In genomic region chrX:151049661-151050215, GRCm38 (mm10) we compare ENCODE assay signal across 9 mouse cellular contexts. TPM values are rescaled to one million over a fixed set of nuclear protein-coding genes. Genes with fewer than 3 reads are reported as not detected.
DNase-seq lines count a peak whose midpoint lies in the region; ATAC-seq and TF ChIP-seq lines count a peak whose summit lies in the region.
"Had no signal": no experiment of that assay in that cellular context is flagged by ENCODE, and none has a peak within 500 bp of the region (broad histone marks: within the 10 kb centered on the region; RNA-seq: fewer than 3 reads in every experiment).

No protein-coding gene starts in this region.

- peaks cover 3% of the 10 kb centered on the region; the same call in 1 of the 2 replicates for H3K9me3 ChIP-seq in kidney, embryonic 16.5 days (ENCODE audit: low read length)
- H3K9me3 ChIP-seq in embryonic facial prominence, embryonic 10.5 days, result peaks cover 12% of the 10 kb centered on the region; the same call in 1 of the 2 replicates
- H3K9me3 ChIP-seq in hindbrain, embryonic 12.5 days (replicated peaks), result no peaks in the 10 kb centered on the region
- no peaks in the 10 kb centered on the region for H3K9me3 ChIP-seq in midbrain, embryonic 14.5 days (ENCODE audit: control insufficient read depth, low read length)
- H3K9me3 ChIP-seq: G1E had no signal

- TF ChIP-seq CTCF in kidney, adult 2 months (conservative IDR thresholded peaks at IDR 0.05; ENCODE audit: insufficient read depth, insufficient read length, low read depth, low read length), result no peak

- DNase-seq in kidney, adult 2 months, result no peak
- DNase-seq in embryonic facial prominence, embryonic 10.5 days (ENCODE audit: low spot score), result no peak
- no peak for DNase-seq in midbrain, embryonic 14.5 days
- DNase-seq in urinary bladder, postnatal 14 days (ENCODE audit: low spot score), result no peak
- no peak for DNase-seq in urinary bladder, postnatal 36 days (ENCODE audit: low spot score in 2 of 2)
- DNase-seq in MN1 (ENCODE audit: low spot score), result no peak

- H3K9ac ChIP-seq in kidney, embryonic 16.5 days (replicated peaks; ENCODE audit: low read length), result no peak overlapping the region
- H3K9ac ChIP-seq in hindbrain, embryonic 12.5 days, result no peak overlapping the region
- no peak overlapping the region; the same call in 1 of the 2 replicates for H3K9ac ChIP-seq in midbrain, embryonic 14.5 days (replicated peaks; ENCODE audit: low read length)

- peak overlapping the region; percentile 69; the same call in 1 of the 2 replicates for H3K4me3 ChIP-seq in kidney, embryonic 16.5 days (ENCODE audit: low read length)
- H3K4me3 ChIP-seq in kidney, adult 2 months (ENCODE audit: insufficient read depth, low read depth, low read length), result no peak overlapping the region
- peak overlapping the region; percentile 77 for H3K4me3 ChIP-seq in embryonic facial prominence, embryonic 10.5 days
- no peak overlapping the region for H3K4me3 ChIP-seq in hindbrain, embryonic 12.5 days
- H3K4me3 ChIP-seq in midbrain, embryonic 14.5 days (replicated peaks; ENCODE audit: low read depth, low read length), result no peak overlapping the region

- H3K36me3 ChIP-seq in kidney, embryonic 16.5 days (ENCODE audit: insufficient read depth, low read length), result peaks cover 3% of the 10 kb centered on the region; the same call in 1 of the 2 replicates
- H3K36me3 ChIP-seq in kidney, adult 2 months (ENCODE audit: control insufficient read depth, insufficient read depth, low read length), result no peaks in the 10 kb centered on the region
- H3K36me3 ChIP-seq in embryonic facial prominence, embryonic 10.5 days (replicated peaks), result peaks cover 5% of the 10 kb centered on the region; the same call in 1 of the 2 replicates
- H3K36me3 ChIP-seq in hindbrain, embryonic 12.5 days, result no peaks in the 10 kb centered on the region
- H3K36me3 ChIP-seq in midbrain, embryonic 14.5 days (ENCODE audit: control insufficient read depth, insufficient read depth, low read length), result no peaks in the 10 kb centered on the region
- H3K36me3 ChIP-seq: G1E had no signal

- no peaks in the 10 kb centered on the region; the same call in 1 of the 2 replicates for H3K27me3 ChIP-seq in kidney, embryonic 16.5 days (ENCODE audit: insufficient read depth, low read length)
- H3K27me3 ChIP-seq in kidney, adult 2 months (replicated peaks; ENCODE audit: control insufficient read depth, insufficient read depth, low read length), result no peaks in the 10 kb centered on the region
- peaks cover 42% of the 10 kb centered on the region for H3K27me3 ChIP-seq in embryonic facial prominence, embryonic 10.5 days (replicated peaks; ENCODE audit: low read depth, poor library complexity, severe bottlenecking)
- H3K27me3 ChIP-seq in hindbrain, embryonic 12.5 days, result peaks cover 5% of the 10 kb centered on the region; the same call in 1 of the 2 replicates
- H3K27me3 ChIP-seq in midbrain, embryonic 14.5 days (ENCODE audit: control insufficient read depth, insufficient read depth, low read length), result no peaks in the 10 kb centered on the region

- H3K27ac ChIP-seq in kidney, embryonic 16.5 days (ENCODE audit: low read length), result no peak overlapping the region
- no peak overlapping the region for H3K27ac ChIP-seq in kidney, adult 2 months (ENCODE audit: insufficient read depth, low read depth, low read length)
- H3K27ac ChIP-seq in embryonic facial prominence, embryonic 10.5 days (replicated peaks), result no peak overlapping the region
- H3K27ac ChIP-seq in hindbrain, embryonic 12.5 days, result no peak overlapping the region
- no peak overlapping the region for H3K27ac ChIP-seq in midbrain, embryonic 14.5 days (replicated peaks; ENCODE audit: low read depth, low read length)

- peaks cover 25% of the 10 kb centered on the region for H3K4me1 ChIP-seq in kidney, embryonic 16.5 days (ENCODE audit: insufficient read depth, low read length)
- H3K4me1 ChIP-seq in kidney, adult 2 months (ENCODE audit: control insufficient read depth, insufficient read depth, low read length), result 0 out of 2 replicates have a peak, but pooled peaks cover 3% of the 10 kb centered on the region
- H3K4me1 ChIP-seq in embryonic facial prominence, embryonic 10.5 days, result peaks cover 40% of the 10 kb centered on the region
- H3K4me1 ChIP-seq in hindbrain, embryonic 12.5 days, result peaks cover 21% of the 10 kb centered on the region
- peaks cover 9% of the 10 kb centered on the region for H3K4me1 ChIP-seq in midbrain, embryonic 14.5 days (ENCODE audit: control insufficient read depth, insufficient read depth, low read length)

- peak overlapping the region; percentile 54 for H3K4me2 ChIP-seq in kidney, embryonic 16.5 days (replicated peaks; ENCODE audit: low read depth, low read length)
- peak overlapping the region; percentile 65 for H3K4me2 ChIP-seq in hindbrain, embryonic 12.5 days (replicated peaks)
- H3K4me2 ChIP-seq in midbrain, embryonic 14.5 days (ENCODE audit: low read length), result peak overlapping the region; percentile 66

- WGBS in kidney, embryonic 16.5 days, result 60% methylated on average over 8 of the region's 8 CpGs
- WGBS in kidney, adult 2 months, result 63% methylated on average over 8 of the region's 8 CpGs
- 49% methylated on average over 8 of the region's 8 CpGs for WGBS in embryonic facial prominence, embryonic 10.5 days
- 51% methylated on average over 8 of the region's 8 CpGs for WGBS in hindbrain, embryonic 12.5 days
- WGBS in midbrain, embryonic 14.5 days, result 56% methylated on average over 8 of the region's 8 CpGs

- ATAC-seq in kidney, embryonic 16.5 days (ENCODE audit: low FRiP score, low TSS enrichment), result no peak
- no peak for ATAC-seq in hindbrain, embryonic 12.5 days (ENCODE audit: low FRiP score)
- no peak for ATAC-seq in midbrain, embryonic 14.5 days (ENCODE audit: low FRiP score, low TSS enrichment)

- no peak for TF ChIP-seq POLR2A in kidney, adult 2 months (IDR thresholded peaks at IDR 0.05; ENCODE audit: low read depth, low read length)

RNA-seq across cellular contexts. Expression of gene Fgd1, which starts 3.8 kb away (rescaled TPM):
- polyA plus RNA-seq in kidney, embryonic 16.5 days (2015; fragmentation: Nextera tagmentation; extraction: Ambion mirVana), result 11.8 and 13.1 TPM in 2 replicates
- 9.9 and 10.3 TPM in 2 replicates for polyA plus RNA-seq in kidney, adult 2 months (2012; rRNA removed)
- polyA plus RNA-seq in embryonic facial prominence, embryonic 10.5 days (2016; fragmentation: Nextera tagmentation; extraction: Ambion mirVana), result 12.8 and 13.2 TPM in 2 replicates
- 14.5 and 16.0 TPM in 2 replicates for polyA plus RNA-seq in hindbrain, embryonic 12.5 days (2016; fragmentation: Nextera tagmentation; extraction: Ambion mirVana)
- polyA plus RNA-seq in midbrain, embryonic 14.5 days (2014; fragmentation: Nextera tagmentation; extraction: Ambion mirVana), result 15.7 and 18.4 TPM in 2 replicates
- polyA plus RNA-seq: G1E had no signal

RNA-seq across cellular contexts. Expression of gene Gnl3l, which starts 32.6 kb away (rescaled TPM):
- polyA plus RNA-seq in kidney, embryonic 16.5 days (2015; fragmentation: Nextera tagmentation; extraction: Ambion mirVana), result 24.5 and 29.1 TPM in 2 replicates
- 12.0 and 14.3 TPM in 2 replicates for polyA plus RNA-seq in kidney, adult 2 months (2012; rRNA removed)
- 39.9 and 42.3 TPM in 2 replicates for polyA plus RNA-seq in embryonic facial prominence, embryonic 10.5 days (2016; fragmentation: Nextera tagmentation; extraction: Ambion mirVana)
- 56.7 and 62.5 TPM in 2 replicates for polyA plus RNA-seq in hindbrain, embryonic 12.5 days (2016; fragmentation: Nextera tagmentation; extraction: Ambion mirVana)
- 73.3 and 85.3 TPM in 2 replicates for polyA plus RNA-seq in midbrain, embryonic 14.5 days (2014; fragmentation: Nextera tagmentation; extraction: Ambion mirVana)

RNA-seq across cellular contexts. Expression of gene Tsr2, which starts 46.6 kb away (rescaled TPM):
- polyA plus RNA-seq in kidney, embryonic 16.5 days (2015; fragmentation: Nextera tagmentation; extraction: Ambion mirVana), result 43.1 and 44.7 TPM in 2 replicates
- polyA plus RNA-seq in kidney, adult 2 months (2012; rRNA removed), result 8.3 and 9.6 TPM in 2 replicates
- polyA plus RNA-seq in embryonic facial prominence, embryonic 10.5 days (2016; fragmentation: Nextera tagmentation; extraction: Ambion mirVana), result 52.2 and 58.9 TPM in 2 replicates
- polyA plus RNA-seq in hindbrain, embryonic 12.5 days (2016; fragmentation: Nextera tagmentation; extraction: Ambion mirVana), result 35.2 and 41.0 TPM in 2 replicates
- 35.5 and 38.9 TPM in 2 replicates for polyA plus RNA-seq in midbrain, embryonic 14.5 days (2014; fragmentation: Nextera tagmentation; extraction: Ambion mirVana)

Comparison
In these comparisons a context has a peak if more than half of its experiments do, and no peak if none do; other contexts are left out.
1. H3K4me3 ChIP-seq: peak in kidney, embryonic 16.5 days (single experiment) and embryonic facial prominence, embryonic 10.5 days (single experiment); none in kidney, adult 2 months (single experiment), hindbrain, embryonic 12.5 days (single experiment) and midbrain, embryonic 14.5 days (single experiment).
2. Peak in every context shown above with its lines, with median percentiles within 50 percentile points of each other: H3K4me2 ChIP-seq.